Mouse (Mus musculus) right cerebral cortex, postnatal 4 days (tissue): ENCODE data around the gene Rpap1.
"Not testable (repeated sequence)": the region's sequence is repeated elsewhere in the genome, so short reads cannot be mapped to it uniquely, and the experiment has no call there.

Source experiments
- DNase-seq: peaks from one replicate; pipeline ENCODE4 v3.0.0-alpha.2; 2022

Rpap1 gene

GRCm38 (mm10) chr2:119737124-119737523 lies 50.2 kb downstream of the Rpap1 start:
- no peak for DNase-seq

- no peak for DNase-seq
Measured at GRCm38 (mm10) chr2:119730735-119731134, 56.6 kb downstream of the Rpap1 start.

- DNase-seq, result no peak
Measured at GRCm38 (mm10) chr2:119727762-119728416, 59.4 kb downstream of the Rpap1 start.

GRCm38 (mm10) chr2:119721070-119721469 lies 66.3 kb downstream of the Rpap1 start:
- DNase-seq, result no peak

GRCm38 (mm10) chr2:119715868-119716267 lies 71.5 kb downstream of the Rpap1 start:
- DNase-seq, result not testable (repeated sequence)
